Mouse (Mus musculus): Measurements from ENCODE around the gene Ms4a4a. TPM values are rescaled to one million over a fixed set of nuclear protein-coding genes. Genes with fewer than 3 reads are reported as not detected.

The Ms4a4a gene
- polyA plus RNA-seq, 1 experiment from 2014 or later = 1.6 TPM

GRCm38 (mm10) chr19:11435058-11435834, 59.9 kb downstream of the Ms4a4a start:
- Histone ChIP-seq H3K4me3 (replicated peaks) (no peak overlapping the region), H3K27ac (no peak overlapping the region), H3K4me1 (replicated peaks) (no peaks in the 10 kb centered on the region), H3K36me3 (no peaks in the 10 kb centered on the region), H3K4me2 (no peak overlapping the region), H3K9ac (replicated peaks) (no peak overlapping the region), H3K9me3 (no peaks in the 10 kb centered on the region), H3K27me3 (no peaks in the 10 kb centered on the region)
- 91% methylated on average over 4 of the region's 4 CpGs for WGBS
- no peak for ATAC-seq (ENCODE audit: insufficient number of reproducible peaks, insufficient read depth, low FRiP score, low TSS enrichment, low read depth)

Other genes starting within 250 kb of the Ms4a4a start
- gene 1700017D01Rik, start 244.6 kb upstream of the Ms4a4a start, polyA plus RNA-seq (2016; fragmentation: Nextera tagmentation; extraction: Ambion mirVana) = not detected in 2 replicates
- gene 1700025F22Rik, start 210.2 kb upstream of the Ms4a4a start, polyA plus RNA-seq (2016; fragmentation: Nextera tagmentation; extraction: Ambion mirVana) = not detected in 2 replicates
- gene Ms4a13, start 178.8 kb upstream of the Ms4a4a start, polyA plus RNA-seq (2016; fragmentation: Nextera tagmentation; extraction: Ambion mirVana) = not detected in 2 replicates
- not detected in 2 replicates for gene Ms4a12, start 143.1 kb upstream of the Ms4a4a start, polyA plus RNA-seq (2016; fragmentation: Nextera tagmentation; extraction: Ambion mirVana)
- not detected in 2 replicates for gene Ms4a1, start 109.3 kb upstream of the Ms4a4a start, polyA plus RNA-seq (2016; fragmentation: Nextera tagmentation; extraction: Ambion mirVana)
- gene Ms4a5, start 91.7 kb upstream of the Ms4a4a start, polyA plus RNA-seq (2016; fragmentation: Nextera tagmentation; extraction: Ambion mirVana) = not detected in 2 replicates
- not detected in 2 replicates for gene Ms4a14, start 61.1 kb upstream of the Ms4a4a start, polyA plus RNA-seq (2016; fragmentation: Nextera tagmentation; extraction: Ambion mirVana)
- gene Ms4a7, start 39.4 kb upstream of the Ms4a4a start, polyA plus RNA-seq (2016; fragmentation: Nextera tagmentation; extraction: Ambion mirVana) = 2.2 and 2.4 TPM in 2 replicates
- 0.22 TPM in 1 of 2 replicates, not detected in the other for gene Ms4a4c, start 29.2 kb downstream of the Ms4a4a start, polyA plus RNA-seq (2016; fragmentation: Nextera tagmentation; extraction: Ambion mirVana)
- not detected in 2 replicates for gene Ms4a4b, start 68.0 kb downstream of the Ms4a4a start, polyA plus RNA-seq (2016; fragmentation: Nextera tagmentation; extraction: Ambion mirVana)
- 1.8 and 2.5 TPM in 2 replicates for gene Ms4a6c, start 93.8 kb downstream of the Ms4a4a start, polyA plus RNA-seq (2016; fragmentation: Nextera tagmentation; extraction: Ambion mirVana)
- gene Gm8369, start 110.4 kb downstream of the Ms4a4a start, polyA plus RNA-seq (2016; fragmentation: Nextera tagmentation; extraction: Ambion mirVana) = not detected in 2 replicates
- 2.3 and 2.9 TPM in 2 replicates for gene Ms4a6b, start 141.0 kb downstream of the Ms4a4a start, polyA plus RNA-seq (2016; fragmentation: Nextera tagmentation; extraction: Ambion mirVana)
- gene Ms4a4d, start 161.3 kb downstream of the Ms4a4a start, polyA plus RNA-seq (2016; fragmentation: Nextera tagmentation; extraction: Ambion mirVana) = 0.63 and 0.73 TPM in 2 replicates
- 2.0 and 2.3 TPM in 2 replicates for gene Ms4a6d, start 229.3 kb downstream of the Ms4a4a start, polyA plus RNA-seq (2016; fragmentation: Nextera tagmentation; extraction: Ambion mirVana)
- 0.61 TPM in 1 of 2 replicates, not detected in the other for gene Ms4a2, start 248.2 kb downstream of the Ms4a4a start, polyA plus RNA-seq (2016; fragmentation: Nextera tagmentation; extraction: Ambion mirVana)